Mouse (Mus musculus) heart, postnatal 14 days (tissue): Measurements from ENCODE around the gene Vmo1. TPM values are rescaled to one million over a fixed set of nuclear protein-coding genes. Genes with fewer than 3 reads are reported as not detected.
"Not testable (repeated sequence)": the region's sequence is repeated elsewhere in the genome, so short reads cannot be mapped to it uniquely, and the experiment has no call there.

ENCODE experiments used
- DNase-seq, 2 experiments: peaks; one replicate each; pipeline ENCODE4 v3.0.0; 2021 to 2022
- intact Hi-C: fragments of 180-260 bp; cut with DNase I; formaldehyde crosslinking; loops from one replicate; pipeline ENCODE4 v1.15.1; 2025
- long read RNA-seq, 2 experiments: library from polyadenylated mRNA; stranded (forward); transcript quantifications; one replicate each; pipeline ENCODE4 v2.0.0; 2021
- total RNA-seq, 2 experiments: library from RNA; stranded (reverse); gene quantifications; 2 replicates each; pipeline ENCODE4 v1.2.3; 2021

Gene Vmo1
- under 1 TPM in 1 of 2 experiments, not detected in 1; 0.45 TPM for total RNA-seq
- long read RNA-seq, experiment 1, result 0 reads
- long read RNA-seq, experiment 2, result 0 reads

DNA sequence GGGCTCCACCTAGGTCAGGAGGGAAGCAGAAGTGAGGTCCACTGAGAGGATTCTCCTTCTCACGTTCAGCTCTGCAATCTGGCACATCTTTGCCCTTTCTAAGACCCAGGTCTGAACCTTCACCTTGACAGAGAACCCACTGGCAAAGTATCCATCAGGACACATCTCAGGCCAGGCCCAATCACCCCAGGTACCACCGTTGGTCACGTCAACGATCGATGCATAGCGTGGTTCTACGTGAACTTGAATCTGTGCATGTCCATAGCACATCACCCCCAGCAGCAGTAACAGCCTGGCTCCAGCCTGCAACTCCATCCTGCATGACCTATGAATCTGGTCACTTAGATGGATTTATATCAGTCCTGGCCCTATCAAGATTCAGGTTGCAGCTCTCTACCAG lies at the start of gene Vmo1:
Gene Vmo1 (minus strand): TSS at position 329 of the 400 bp plus-strand sequence.
- intact Hi-C loops, result no loop called here
- DNase-seq, result no peak

GRCm38 (mm10) chr11:70563470-70564275 lies 49.3 kb upstream of the Vmo1 start:
- DNase-seq, result peak; percentile 34 to 39
- intact Hi-C loops, result loop anchor here (2.0 kb wide), 1 partner anchor 41 kb away; no protein-coding TSS in a partner anchor

- no peak for DNase-seq
- intact Hi-C loops, result loop anchor here (2.0 kb wide), 1 partner anchor 42 kb away; no protein-coding TSS in a partner anchor
Observed at GRCm38 (mm10) chr11:70562995-70563469, 48.6 kb upstream of the Vmo1 start.

DNA sequence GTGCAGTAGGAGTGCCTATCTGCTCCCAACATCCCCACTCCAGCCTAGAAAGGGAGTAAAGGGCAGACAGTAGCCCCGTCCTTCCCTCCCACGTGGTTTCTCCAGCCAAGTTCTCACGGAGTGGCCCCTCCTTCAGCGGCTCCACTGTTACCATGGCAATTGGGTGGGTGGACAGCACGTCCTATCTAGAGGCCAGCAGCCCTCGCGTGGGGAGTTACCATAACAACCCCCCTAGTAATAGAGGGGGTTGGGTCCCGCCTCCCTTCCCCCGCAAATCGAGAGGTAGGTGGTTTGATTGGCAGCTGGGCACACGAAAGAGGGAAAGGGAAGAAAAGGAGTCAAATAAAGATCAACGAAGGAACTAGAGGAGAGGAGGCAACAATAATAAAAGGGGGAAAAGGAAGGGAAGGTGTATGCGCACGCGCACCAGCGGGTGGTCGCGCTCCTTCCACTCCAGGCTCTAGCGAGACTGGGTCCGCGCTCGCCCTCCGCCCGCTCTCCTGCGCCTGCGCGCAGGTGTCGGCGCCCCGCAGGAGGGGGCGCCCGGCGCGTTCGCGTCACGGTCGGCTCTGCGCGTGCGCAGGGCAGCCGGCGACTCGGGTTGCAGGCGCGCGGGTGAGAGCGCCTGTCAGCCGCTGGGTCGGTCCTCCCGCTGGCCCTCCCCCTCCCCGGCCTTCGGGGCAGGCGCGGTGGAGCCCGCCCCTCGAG lies 48.0 kb upstream of the Vmo1 start, which contains the start of gene Mink1:
Gene Mink1 (plus strand): TSS at position 595 of the 708 bp plus-strand sequence.
- intact Hi-C loops, result loop anchor here (2.0 kb wide), 1 partner anchor 42 kb away; no protein-coding TSS in a partner anchor
- peak; percentile 93 to 96 for DNase-seq

GRCm38 (mm10) chr11:70561937-70562286 lies 47.5 kb upstream of the Vmo1 start:
- intact Hi-C loops, result loop anchor here (2.0 kb wide), 1 partner anchor 43 kb away; no protein-coding TSS in a partner anchor
- DNase-seq, result no peak

- DNase-seq, result no peak
- intact Hi-C loops, result no loop called here
Observed at GRCm38 (mm10) chr11:70557545-70557944, 43.1 kb upstream of the Vmo1 start.

DNA sequence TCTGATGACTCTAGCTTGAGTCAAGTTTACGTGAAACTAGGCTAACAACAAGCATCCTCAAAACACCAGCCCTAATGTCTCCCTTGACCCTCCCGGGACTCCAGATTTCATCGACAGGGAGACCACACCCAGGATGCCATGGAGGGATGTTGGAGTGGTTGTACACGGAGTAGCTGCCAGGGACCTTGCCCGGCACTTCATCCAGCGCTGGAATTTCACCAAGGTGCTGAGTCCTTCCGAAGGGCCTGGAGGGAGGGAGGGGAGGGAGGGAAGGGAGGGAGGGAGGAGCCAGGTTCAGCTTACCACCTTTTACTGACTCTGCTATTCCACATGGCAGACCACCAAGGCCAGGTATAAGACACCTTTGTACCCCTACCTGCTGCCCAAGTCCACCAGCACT lies 39.5 kb upstream of the Vmo1 start:
- intact Hi-C loops, result no loop called here
- no peak for DNase-seq

DNA sequence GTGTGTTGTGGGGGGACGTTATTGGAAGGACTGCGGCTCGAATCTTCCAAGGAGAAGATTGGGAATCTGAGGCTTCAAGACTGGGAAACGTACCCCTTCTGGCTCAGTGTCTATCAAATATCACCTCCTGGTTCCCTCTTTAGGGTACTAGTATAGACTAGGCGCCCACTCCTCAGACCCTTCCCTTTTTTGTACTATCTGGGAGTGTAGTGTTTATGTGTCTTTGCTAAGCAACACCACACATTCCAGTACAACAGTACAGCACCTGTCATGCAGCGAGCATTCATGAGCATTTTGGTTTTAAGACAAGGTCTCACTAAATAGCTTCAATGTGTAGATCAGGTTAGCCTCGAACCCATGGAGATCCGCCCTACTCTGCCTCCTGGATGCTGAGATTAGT lies 37.1 kb upstream of the Vmo1 start:
- intact Hi-C loops, result no loop called here
- DNase-seq, result no peak

DNA sequence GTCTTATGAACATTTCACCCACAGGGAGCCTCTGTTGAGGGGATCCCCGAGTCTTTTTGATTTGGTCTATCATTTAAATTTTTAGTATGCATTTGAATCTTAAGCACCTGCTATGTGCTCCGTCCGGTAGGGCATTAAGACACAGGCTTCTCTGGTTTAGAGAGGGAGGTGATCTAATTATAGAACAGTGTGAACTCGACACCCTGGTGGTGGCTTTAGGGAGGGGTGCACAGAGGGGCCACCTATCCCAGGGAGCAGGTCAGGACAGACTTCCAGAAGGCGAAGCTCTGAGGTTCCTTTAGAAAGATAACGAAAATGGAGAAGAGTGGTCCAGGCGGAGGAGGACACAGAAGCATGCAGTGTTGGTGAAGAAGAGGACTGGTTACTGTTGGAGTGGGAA lies 30.1 kb upstream of the Vmo1 start:
- no peak for DNase-seq
- intact Hi-C loops, result no loop called here

DNA sequence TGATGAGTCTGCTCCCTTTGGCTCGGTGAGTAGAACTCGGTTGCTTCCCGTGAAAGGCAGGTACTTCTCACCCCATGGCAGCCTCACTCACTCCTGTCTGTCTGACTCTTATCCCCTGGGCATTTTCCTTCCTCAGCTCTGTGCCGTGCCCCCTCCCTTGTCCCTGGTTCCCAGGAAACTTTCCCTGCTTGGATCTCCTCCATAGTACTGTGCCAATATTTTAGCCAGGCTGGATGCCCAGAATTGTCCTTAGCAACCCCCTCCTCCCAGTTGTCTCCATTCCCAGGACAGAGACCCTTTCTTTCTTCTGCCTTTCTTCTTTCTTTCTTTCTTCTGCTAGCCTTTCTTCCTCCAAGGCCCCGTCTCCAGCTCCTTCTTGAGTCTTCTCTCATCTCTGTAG lies 27.0 kb upstream of the Vmo1 start:
- no peak for DNase-seq
- intact Hi-C loops, result no loop called here

- intact Hi-C loops, result no loop called here
- DNase-seq, result no peak
Observed at GRCm38 (mm10) chr11:70540928-70541327, 26.5 kb upstream of the Vmo1 start.

DNA sequence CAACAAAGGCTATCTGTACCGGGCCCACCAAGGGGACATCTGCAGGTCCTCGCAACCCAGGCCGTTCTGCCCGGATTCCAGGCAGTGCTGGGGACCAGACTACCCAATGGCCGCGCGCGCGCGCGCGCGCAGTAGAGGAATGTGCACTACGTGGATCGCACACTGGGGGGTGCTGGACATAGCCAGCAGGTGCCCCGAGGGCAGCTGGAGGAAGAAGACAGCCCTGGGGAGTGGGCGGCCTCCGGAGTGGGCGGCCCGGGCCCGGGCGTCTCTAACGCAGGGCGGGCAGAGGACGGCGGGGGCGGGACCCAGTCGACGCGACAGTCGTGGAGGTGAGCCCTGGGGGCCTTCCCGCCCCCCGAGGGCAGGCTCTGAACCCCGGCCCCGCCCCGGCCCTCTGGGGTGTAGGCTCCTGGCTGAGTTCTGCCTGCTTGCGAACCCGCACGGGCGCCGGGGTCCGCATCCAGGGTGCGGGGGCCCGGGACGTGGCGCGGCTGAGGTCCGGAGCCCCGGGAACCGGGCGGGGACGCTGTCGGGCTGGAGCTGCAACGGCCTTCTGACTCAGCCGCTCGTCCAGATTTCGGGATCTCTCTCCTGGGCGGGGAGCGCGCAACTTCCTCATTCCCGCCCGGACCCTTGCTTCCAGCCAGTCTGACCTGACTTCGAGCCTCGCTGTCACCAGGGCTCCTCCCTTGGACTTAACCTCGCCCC lies 25.6 kb upstream of the Vmo1 start, which contains the start of gene Pld2:
Gene Pld2 (plus strand): TSS at position 188 of the 711 bp plus-strand sequence.
- intact Hi-C loops, result no loop called here
- DNase-seq, result peak; percentile 90

GRCm38 (mm10) chr11:70539423-70539822 lies 25.0 kb upstream of the Vmo1 start:
- intact Hi-C loops, result no loop called here
- no peak for DNase-seq

DNA sequence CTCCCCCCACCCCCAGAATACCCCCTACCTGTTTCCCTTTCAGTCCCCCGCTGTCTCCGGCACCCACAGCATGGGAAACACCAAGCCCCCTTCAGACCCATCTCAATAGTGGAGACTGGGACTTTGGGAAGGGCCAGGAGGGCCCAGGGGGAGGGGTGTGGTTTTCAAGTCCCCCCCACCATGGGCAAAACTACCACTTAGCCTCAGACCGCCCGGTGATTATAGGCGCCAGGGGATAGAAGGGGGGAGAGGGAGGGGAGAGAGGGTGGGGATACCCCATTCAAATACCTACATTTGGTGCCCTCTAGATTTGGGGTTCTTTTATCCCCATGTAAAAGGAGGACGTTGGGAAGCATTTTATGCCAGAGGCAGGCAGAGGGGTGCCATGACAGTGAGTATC lies 18.4 kb upstream of the Vmo1 start, which contains the start of gene Gm40193:
Gene Gm40193 (minus strand): TSS at position 101 of the 400 bp plus-strand sequence.
- no peak for DNase-seq
- intact Hi-C loops, result no loop called here

GRCm38 (mm10) chr11:70531065-70531464 lies 16.6 kb upstream of the Vmo1 start:
- DNase-seq, intact Hi-C loops: not testable (repeated sequence)

DNA sequence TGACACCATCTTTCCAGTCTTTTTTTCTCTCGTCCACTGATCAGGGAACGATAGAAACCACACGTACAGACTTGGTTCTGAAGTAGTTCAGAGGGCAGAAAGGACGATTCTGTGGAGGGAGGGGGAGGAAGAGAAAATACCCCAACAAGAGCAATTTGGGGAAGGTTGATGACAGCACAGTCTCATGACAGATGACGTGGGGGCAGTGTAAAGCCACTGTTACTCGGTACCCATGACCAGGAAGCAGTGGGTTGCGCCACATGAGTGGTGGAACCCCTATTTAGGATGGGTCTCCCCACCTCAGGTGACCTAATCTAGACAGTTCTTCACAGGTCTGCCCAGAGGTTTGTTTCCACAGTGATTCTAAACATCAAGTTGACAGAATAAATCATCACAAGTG lies 14.2 kb upstream of the Vmo1 start:
- intact Hi-C loops, result no loop called here
- no peak for DNase-seq

GRCm38 (mm10) chr11:70526211-70526610 lies 11.8 kb upstream of the Vmo1 start:
- intact Hi-C loops, result no loop called here
- DNase-seq, result no peak

GRCm38 (mm10) chr11:70525726-70526125 lies 11.3 kb upstream of the Vmo1 start:
- intact Hi-C loops, result no loop called here
- DNase-seq, result no peak

DNA sequence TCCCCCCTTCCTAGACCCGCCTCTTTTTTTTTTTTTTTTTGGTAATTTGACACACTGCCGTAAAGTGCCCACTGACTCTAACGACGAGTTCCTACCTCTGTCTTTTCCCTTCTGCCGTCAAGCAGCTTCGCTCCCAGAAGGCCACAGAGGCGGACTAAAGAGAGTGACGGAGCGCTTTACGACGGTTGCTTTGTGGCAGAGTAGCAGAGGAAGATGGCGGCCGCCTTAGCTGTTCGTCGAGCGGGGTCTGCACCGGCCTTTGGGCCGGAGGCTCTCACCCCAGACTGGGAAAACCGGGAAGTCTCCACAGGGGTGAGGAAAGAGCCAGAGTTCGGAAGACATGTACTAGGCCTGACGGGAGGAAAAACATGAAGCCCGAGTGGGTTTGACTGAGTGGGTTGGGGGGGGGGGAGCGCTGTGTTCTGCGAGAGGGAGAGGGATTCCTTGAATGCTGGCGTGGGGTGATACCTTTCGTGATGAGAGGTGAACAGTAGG lies 10.8 kb upstream of the Vmo1 start, which contains the start of gene Psmb6:
Gene Psmb6 (plus strand): TSS at position 184 of the 495 bp plus-strand sequence.
- DNase-seq, result peak; percentile 84 to 90
- intact Hi-C loops, result no loop called here

DNA sequence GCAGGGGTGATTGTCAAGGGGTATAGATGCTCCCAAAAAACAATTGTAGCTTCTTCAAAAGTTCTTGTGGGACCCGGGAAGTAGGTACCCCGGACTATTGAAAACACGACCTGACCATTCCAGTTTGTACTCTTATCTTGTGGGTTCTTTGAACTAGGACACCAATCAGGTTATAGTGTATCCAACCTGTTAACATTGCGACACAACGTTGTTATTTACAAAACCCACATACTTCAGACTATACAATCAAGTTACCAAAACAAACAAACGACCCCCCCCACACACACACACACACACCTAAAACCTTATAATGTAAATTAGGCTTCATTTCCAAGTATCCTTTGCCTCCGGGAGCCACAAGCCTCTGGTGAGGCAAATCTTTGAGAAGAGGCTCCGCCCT lies 10.4 kb upstream of the Vmo1 start:
- intact Hi-C loops, result no loop called here
- no peak for DNase-seq
